Mouse (Mus musculus): Measurements from ENCODE around the gene Lypla2. TPM values are rescaled to one million over a fixed set of nuclear protein-coding genes. Genes with fewer than 3 reads are reported as not detected.

Gene Lypla2
- total RNA-seq, 2 experiments from 2014 or later, result 92.9 to 96.7 TPM

- intact Hi-C loops (cut with DNase I), result no loop called here
- H3K4me3 ChIP-seq, result no peak overlapping the region
- TF ChIP-seq CTCF (IDR thresholded peaks at IDR 0.05), result no peak
- H3K27ac ChIP-seq, result no peak overlapping the region
- DNase-seq (ENCODE audit: extremely low spot score in 1 of 2, low spot score in 2 of 2), result no peak
Observed at GRCm38 (mm10) chr4:135961709-135962108, 10.7 kb downstream of the Lypla2 start.

DNA sequence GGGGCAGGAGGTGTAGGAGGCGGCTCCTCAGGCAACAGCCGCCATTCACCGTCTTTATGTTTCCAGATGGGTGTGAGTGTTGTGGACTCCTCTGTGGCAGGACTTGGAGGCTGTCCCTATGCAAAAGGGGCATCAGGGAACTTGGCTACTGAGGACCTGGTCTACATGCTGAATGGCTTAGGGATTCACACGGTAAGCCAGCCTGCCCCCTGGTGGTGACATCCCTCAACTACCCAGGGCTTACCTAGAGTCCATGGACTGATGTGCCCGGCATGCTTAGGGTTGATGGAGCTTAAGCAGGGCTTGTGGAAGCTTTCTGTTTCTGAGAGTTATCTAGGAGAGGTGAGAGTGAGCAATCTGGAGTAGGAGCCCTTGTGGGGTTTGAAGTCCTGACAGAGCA lies 11.7 kb downstream of the Lypla2 start:
- H3K4me3 ChIP-seq, result no peak overlapping the region
- intact Hi-C loops (cut with DNase I), result loop anchor here (1.0 kb wide), 1 partner anchor 70 kb away; no protein-coding TSS in a partner anchor
- no peak overlapping the region for H3K27ac ChIP-seq
- peak; percentile 82 for TF ChIP-seq CTCF (IDR thresholded peaks at IDR 0.05)
- peak; percentile 73 to 79 for DNase-seq (ENCODE audit: extremely low spot score in 1 of 2, low spot score in 2 of 2)

- TF ChIP-seq CTCF (IDR thresholded peaks at IDR 0.05), result no peak
- DNase-seq (ENCODE audit: extremely low spot score in 1 of 2, low spot score in 2 of 2), result no peak
- intact Hi-C loops (cut with DNase I), result no loop called here
- H3K27ac ChIP-seq, result no peak overlapping the region
- H3K4me3 ChIP-seq, result no peak overlapping the region
Observed at GRCm38 (mm10) chr4:135958354-135958753, 14.1 kb downstream of the Lypla2 start.

DNA sequence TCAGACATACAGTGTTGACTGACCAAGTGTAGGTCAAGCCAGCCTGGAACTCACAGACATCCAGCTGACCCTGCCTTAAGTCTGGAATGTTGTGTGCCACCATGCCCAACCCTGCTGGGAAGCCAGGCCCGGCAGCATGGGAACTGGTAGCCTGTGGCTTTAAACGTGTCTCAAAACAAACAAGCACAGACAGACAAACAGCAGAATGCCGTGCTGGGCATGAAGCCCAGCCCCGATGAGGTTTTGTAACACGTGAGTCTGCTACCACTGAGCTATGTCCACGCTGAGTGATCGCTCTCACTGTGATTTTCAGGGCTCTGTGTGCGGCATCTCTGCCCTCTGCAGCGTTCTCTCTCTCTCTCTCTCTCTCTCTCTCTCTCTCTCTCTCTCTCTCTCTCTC lies 16.5 kb downstream of the Lypla2 start:
- Histone ChIP-seq H3K27ac (no peak overlapping the region), H3K4me3 (no peak overlapping the region)
- intact Hi-C loops (cut with DNase I), result no loop called here
- TF ChIP-seq CTCF (IDR thresholded peaks at IDR 0.05), result no peak
- DNase-seq (ENCODE audit: extremely low spot score in 1 of 2, low spot score in 2 of 2), result no peak

GRCm38 (mm10) chr4:135954241-135954640 lies 18.2 kb downstream of the Lypla2 start:
- no peak overlapping the region for H3K4me3 ChIP-seq
- TF ChIP-seq CTCF (IDR thresholded peaks at IDR 0.05), result peak; percentile 87
- intact Hi-C loops (cut with DNase I), result no loop called here
- no peak overlapping the region for H3K27ac ChIP-seq
- DNase-seq (ENCODE audit: extremely low spot score in 1 of 2, low spot score in 2 of 2), result peak; percentile 61 to 79

GRCm38 (mm10) chr4:135953179-135953578 lies 19.2 kb downstream of the Lypla2 start:
- H3K4me3 ChIP-seq, result no peak overlapping the region
- no peak for TF ChIP-seq CTCF (IDR thresholded peaks at IDR 0.05)
- DNase-seq (ENCODE audit: extremely low spot score in 1 of 2, low spot score in 2 of 2), result no peak
- intact Hi-C loops (cut with DNase I), result no loop called here
- H3K27ac ChIP-seq, result no peak overlapping the region

GRCm38 (mm10) chr4:135951505-135951904 lies 20.9 kb downstream of the Lypla2 start:
- peak; percentile 34 for TF ChIP-seq CTCF (IDR thresholded peaks at IDR 0.05)
- intact Hi-C loops (cut with DNase I), result no loop called here
- DNase-seq (ENCODE audit: extremely low spot score in 1 of 2, low spot score in 2 of 2), result no peak
- Histone ChIP-seq H3K27ac (no peak overlapping the region), H3K4me3 (no peak overlapping the region)

GRCm38 (mm10) chr4:135950365-135950764 lies 22.1 kb downstream of the Lypla2 start:
- intact Hi-C loops (cut with DNase I), result no loop called here
- DNase-seq (ENCODE audit: extremely low spot score in 1 of 2, low spot score in 2 of 2), result no peak
- Histone ChIP-seq H3K4me3 (no peak overlapping the region), H3K27ac (no peak overlapping the region; the same call in none of the 2 replicates)
- no peak for TF ChIP-seq CTCF (IDR thresholded peaks at IDR 0.05)

GRCm38 (mm10) chr4:135949911-135950310 lies 22.5 kb downstream of the Lypla2 start:
- Histone ChIP-seq H3K27ac (peak overlapping the region; percentile 62), H3K4me3 (no peak overlapping the region)
- no peak for DNase-seq (ENCODE audit: extremely low spot score in 1 of 2, low spot score in 2 of 2)
- intact Hi-C loops (cut with DNase I), result no loop called here
- no peak for TF ChIP-seq CTCF (IDR thresholded peaks at IDR 0.05)

DNA sequence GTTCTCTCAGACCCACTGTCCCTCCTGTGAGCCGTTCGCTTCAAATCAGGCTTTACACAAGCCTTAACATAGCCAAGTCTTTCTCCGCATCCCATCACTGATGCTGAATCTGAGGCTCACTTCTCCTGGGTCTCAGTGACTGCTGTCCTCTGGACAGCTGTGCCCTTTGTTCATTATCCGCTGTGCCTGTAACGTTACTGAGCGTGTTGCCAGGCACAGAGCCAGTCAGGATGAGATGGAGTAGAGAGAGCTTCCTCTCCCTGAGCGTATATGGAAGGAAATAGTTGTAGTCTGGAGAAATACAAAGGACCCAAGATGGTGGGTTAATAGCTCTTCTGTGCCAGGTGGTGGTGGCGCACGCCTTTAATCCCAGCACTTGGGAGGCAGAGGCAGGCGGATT lies 23.0 kb downstream of the Lypla2 start:
- no peak for TF ChIP-seq CTCF (IDR thresholded peaks at IDR 0.05)
- no peak overlapping the region for H3K4me3 ChIP-seq
- no peak for DNase-seq (ENCODE audit: extremely low spot score in 1 of 2, low spot score in 2 of 2)
- H3K27ac ChIP-seq, result peak overlapping the region; percentile 62; the same call in 1 of the 2 replicates
- intact Hi-C loops (cut with DNase I), result no loop called here

DNA sequence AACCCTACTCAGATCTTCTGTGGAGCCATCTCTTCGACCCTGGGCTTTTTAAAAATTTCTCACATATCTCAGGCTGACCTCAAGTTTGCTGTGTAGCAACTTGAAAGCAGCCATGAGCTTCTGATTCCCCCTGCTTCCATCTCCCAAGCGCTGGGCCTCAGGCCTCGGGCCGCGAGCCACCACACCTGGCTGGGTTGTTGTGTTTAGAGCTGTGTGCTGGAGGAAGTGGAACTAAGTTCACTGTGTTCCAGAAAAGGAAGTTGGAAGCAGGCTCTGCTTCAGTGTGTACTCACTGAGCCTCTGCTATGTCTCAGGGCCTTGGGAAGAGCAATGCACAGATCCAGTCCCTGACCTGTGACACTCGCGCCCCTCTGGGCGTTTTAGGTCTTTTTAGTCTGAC lies 24.3 kb downstream of the Lypla2 start:
- intact Hi-C loops (cut with DNase I), result no loop called here
- no peak overlapping the region for H3K4me3 ChIP-seq
- TF ChIP-seq CTCF (IDR thresholded peaks at IDR 0.05), result no peak
- H3K27ac ChIP-seq, result no peak overlapping the region
- no peak for DNase-seq (ENCODE audit: extremely low spot score in 1 of 2, low spot score in 2 of 2)

DNA sequence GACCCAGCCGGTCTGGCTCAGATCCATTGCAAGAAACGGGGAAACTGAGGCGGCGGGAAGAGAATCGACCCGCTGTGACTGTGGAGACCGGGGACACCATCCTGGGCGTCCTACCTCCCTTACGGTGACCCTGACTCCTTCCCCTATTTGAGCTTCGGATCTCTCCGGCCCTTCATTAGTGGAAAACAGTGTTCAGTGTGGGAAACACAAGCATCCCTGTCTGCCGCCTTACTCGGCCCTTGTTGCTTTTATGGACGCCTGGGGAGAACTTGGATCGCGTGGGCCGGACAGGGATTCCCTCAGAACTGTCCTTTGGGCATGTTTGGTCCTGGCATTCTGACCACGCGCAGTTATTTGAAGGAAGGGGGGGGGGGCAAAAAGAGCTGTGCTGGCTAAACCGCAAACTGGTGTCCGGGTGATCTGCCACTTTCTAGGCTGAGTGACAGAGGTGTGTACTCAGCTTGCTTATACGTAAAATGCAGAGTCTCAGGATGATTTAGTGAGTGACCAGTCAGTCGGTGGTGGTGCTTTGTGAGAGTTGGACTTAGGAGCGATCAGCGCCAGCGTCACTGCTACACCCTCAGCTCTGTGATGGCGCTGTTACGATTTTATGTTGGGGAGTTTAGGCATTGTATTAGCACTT lies 25.6 kb downstream of the Lypla2 start:
- no peak for DNase-seq (ENCODE audit: extremely low spot score in 1 of 2, low spot score in 2 of 2)
- Histone ChIP-seq H3K27ac (peak overlapping the region; percentile 81), H3K4me3 (peak overlapping the region; percentile 91)
- intact Hi-C loops (cut with DNase I), result loop anchor here (2.0 kb wide), 1 partner anchor 26 kb away; the partner anchor contains the start of gene Fuca1
- no peak for TF ChIP-seq CTCF (IDR thresholded peaks at IDR 0.05)

DNA sequence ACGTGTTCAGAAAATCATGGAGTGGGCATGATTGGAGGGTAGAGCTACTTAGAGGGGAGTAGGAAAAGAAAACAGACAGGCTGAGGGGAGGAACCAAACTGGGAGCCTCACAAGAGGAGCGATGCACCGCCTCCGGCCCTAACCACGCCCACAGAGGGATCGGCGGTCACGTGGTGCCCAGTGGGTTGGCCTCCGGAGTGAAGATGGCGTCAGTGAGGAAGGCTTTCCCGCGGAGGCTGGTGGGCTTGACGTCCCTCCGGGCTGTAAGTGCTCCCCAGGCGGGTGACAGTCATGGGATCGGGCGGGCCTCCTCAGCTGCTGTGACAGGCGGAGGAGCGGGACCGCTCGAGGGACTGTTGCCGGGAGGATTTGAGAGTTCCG lies 26.2 kb downstream of the Lypla2 start, which contains the start of gene Hmgcl:
Gene Hmgcl (plus strand): TSS at position 171 of the 381 bp plus-strand sequence.
- H3K4me3 ChIP-seq, result peak within 1 kb of the TSS; percentile 91
- peak within 1 kb of the TSS; percentile 81 for H3K27ac ChIP-seq
- peak; percentile 94 to 95 for DNase-seq (ENCODE audit: extremely low spot score in 1 of 2, low spot score in 2 of 2)
- no peak for TF ChIP-seq CTCF (IDR thresholded peaks at IDR 0.05)
- intact Hi-C loops (cut with DNase I), result loop anchor here (2.0 kb wide), 1 partner anchor 25 kb away; the partner anchor contains the start of gene Fuca1
